Mouse (Mus musculus) G1E (cell line): ENCODE data around the gene Zfpm1. TPM values are rescaled to one million over a fixed set of nuclear protein-coding genes. Genes with fewer than 3 reads are reported as not detected.

Source experiments
- ATAC-seq: 2 replicates; pipeline ENCODE4 v1.8.0; 2016; ENCODE audit warnings: mild to moderate bottlenecking; ENCODE audit not compliant: insufficient number of reproducible peaks, poor library complexity, low FRiP score, severe bottlenecking; ENCODE audit errors: extremely low read depth
- DNase-seq: peaks from one replicate; pipeline ENCODE4 v3.0.0; 2012; ENCODE audit warnings: low spot score
- H3K27me3 ChIP-seq: 2 replicates; pipeline ENCODE4 v1.6.1; 2012; ENCODE audit warnings: mild to moderate bottlenecking, low read length, inconsistent platforms; ENCODE audit not compliant: insufficient read depth
- H3K36me3 ChIP-seq: replicated peaks from 2 replicates; pipeline ENCODE3; 2012; ENCODE audit warnings: mild to moderate bottlenecking, inconsistent platforms
- H3K4me1 ChIP-seq: 2 replicates; pipeline ENCODE4 v1.6.1; 2012; ENCODE audit warnings: low read depth, low read length, inconsistent platforms, mixed read lengths; ENCODE audit not compliant: insufficient read depth
- H3K4me3 ChIP-seq: 2 replicates; pipeline ENCODE4 v1.5.1; 2012; ENCODE audit warnings: low read depth, mild to moderate bottlenecking, inconsistent platforms, low read length, moderate library complexity, mixed read lengths
- H3K9me3 ChIP-seq: replicated peaks from 2 replicates; pipeline ENCODE4 v1.6.1; 2012; ENCODE audit warnings: inconsistent platforms
- CTCF ChIP-seq: IDR thresholded peaks from 2 replicates; pipeline ENCODE4 v1.5.1; 2012; ENCODE audit warnings: low read depth, low read length, inconsistent platforms, mixed read lengths
- GATA1 ChIP-seq: IDR thresholded peaks from 2 replicates; pipeline ENCODE4 v1.6.1; 2012; ENCODE audit warnings: borderline replicate concordance, low read length, inconsistent platforms, mixed read lengths
- GATA2 ChIP-seq: IDR thresholded peaks from 2 replicates; pipeline ENCODE4 v1.6.1; 2012; ENCODE audit warnings: low read depth, low read length, inconsistent platforms, borderline replicate concordance
- POLR2AphosphoS5 ChIP-seq: IDR thresholded peaks from 2 replicates; pipeline ENCODE4 v1.6.1; 2012; ENCODE audit warnings: low read depth, low read length, inconsistent platforms; ENCODE audit not compliant: insufficient replicate concordance
- TAL1 ChIP-seq: conservative IDR thresholded peaks from 2 replicates; pipeline ENCODE4 v1.6.1; 2012; ENCODE audit warnings: low read depth, low read length, inconsistent platforms, mixed read lengths
- polyA plus RNA-seq: library from polyadenylated mRNA; stranded (reverse); fragments of >175 nt; gene quantifications from 2 replicates; pipeline ENCODE4 v1.2.3, GENCODE M21; 2012
- total RNA-seq, 2 experiments: library from RNA; stranded (forward) in 1 of 2; stranded (reverse) in 1 of 2; fragments of 200-1000 nt in 1 of 2; fragments of >200 nt in 1 of 2; fragmentation: Nextera tagmentation in 1 of 2; gene quantifications; 2 replicates each; pipeline ENCODE4 v1.2.3; 2014 to 2017

Zfpm1 gene
- total and polyA plus RNA-seq, 3 experiments = 54.4 to 1,150 (median 292) TPM

DNA sequence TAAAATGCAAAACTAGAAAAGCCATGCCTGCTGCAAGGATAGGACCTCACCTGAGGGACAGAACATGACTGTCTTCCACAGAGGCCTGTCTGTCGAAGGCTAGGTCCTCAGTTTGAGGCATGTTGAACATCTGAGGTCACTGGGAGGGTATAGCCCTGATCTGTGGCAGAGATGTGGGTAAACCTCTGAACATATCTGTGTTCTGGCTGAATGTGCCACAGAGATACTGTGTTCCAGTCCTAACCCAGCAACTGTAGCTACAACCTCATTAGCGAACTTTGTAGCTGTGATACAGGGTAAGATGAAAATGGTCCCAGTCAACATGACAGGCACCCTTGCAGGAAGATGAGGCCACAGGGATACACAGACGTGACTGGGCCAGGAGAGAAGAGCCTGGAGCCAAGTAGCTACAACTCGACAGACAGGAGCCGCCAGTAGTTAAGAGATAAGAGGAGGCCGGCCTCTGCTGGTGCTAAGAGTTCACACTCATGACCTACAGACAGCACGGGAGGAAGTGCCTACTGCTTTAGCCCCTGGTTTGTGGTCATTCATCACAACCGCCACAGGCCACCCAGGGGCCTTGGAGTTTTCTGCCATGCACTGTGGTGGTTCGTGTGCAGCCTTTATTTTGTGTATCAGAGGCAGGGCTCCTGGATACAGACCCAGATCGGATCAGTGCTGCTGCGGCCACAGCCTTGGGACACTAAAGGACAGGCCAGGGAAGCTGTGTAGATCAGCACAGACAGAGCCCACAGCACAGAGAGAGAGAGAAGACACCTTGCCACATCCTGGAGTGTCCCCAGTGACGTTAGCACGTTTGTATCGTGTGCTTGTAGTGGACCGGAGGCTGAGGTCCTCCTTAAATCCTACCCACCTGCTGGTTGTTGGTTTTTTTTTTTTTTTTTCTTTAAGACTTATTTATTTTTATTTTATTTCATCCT is 67.7 kb downstream of the Zfpm1 start:
- ATAC-seq = peak; percentile 77
- peaks cover 68% of the 10 kb centered on the region for H3K4me1 ChIP-seq
- peaks cover 31% of the 10 kb centered on the region for H3K27me3 ChIP-seq
- no peaks in the 10 kb centered on the region for H3K9me3 ChIP-seq
- no peak for TF ChIP-seq POLR2AphosphoS5
- no peak for TF ChIP-seq GATA2
- no peak for TF ChIP-seq TAL1
- no peak for TF ChIP-seq GATA1
- TF ChIP-seq CTCF = no peak
- DNase-seq = peak; percentile 69
- peak overlapping the region; percentile 57; the same call in 1 of the 2 replicates for H3K4me3 ChIP-seq
- H3K36me3 ChIP-seq = no peaks in the 10 kb centered on the region

GRCm38 (mm10) chr8:122350309-122351089 is 68.6 kb downstream of the Zfpm1 start:
- Histone ChIP-seq H3K4me1 (peaks cover 65% of the 10 kb centered on the region), H3K4me3 (no peak overlapping the region; the same call in 1 of the 2 replicates), H3K27me3 (peaks cover 36% of the 10 kb centered on the region), H3K9me3 (no peaks in the 10 kb centered on the region), H3K36me3 (no peaks in the 10 kb centered on the region)
- no peak for TF ChIP-seq CTCF
- no peak for TF ChIP-seq TAL1
- TF ChIP-seq GATA1 = no peak
- TF ChIP-seq POLR2AphosphoS5 = no peak
- TF ChIP-seq GATA2 = no peak
- ATAC-seq (no peak), DNase-seq (no peak)

GRCm38 (mm10) chr8:122354157-122354556 is 72.2 kb downstream of the Zfpm1 start:
- Histone ChIP-seq H3K4me3 (no peak overlapping the region), H3K27me3 (peaks cover 73% of the 10 kb centered on the region), H3K9me3 (no peaks in the 10 kb centered on the region), H3K4me1 (peaks cover 47% of the 10 kb centered on the region), H3K36me3 (no peaks in the 10 kb centered on the region)
- DNase-seq (no peak), ATAC-seq (no peak)
- no peak for TF ChIP-seq CTCF
- TF ChIP-seq GATA2 = no peak
- TF ChIP-seq GATA1 = no peak
- TF ChIP-seq POLR2AphosphoS5 = no peak
- no peak for TF ChIP-seq TAL1

DNA sequence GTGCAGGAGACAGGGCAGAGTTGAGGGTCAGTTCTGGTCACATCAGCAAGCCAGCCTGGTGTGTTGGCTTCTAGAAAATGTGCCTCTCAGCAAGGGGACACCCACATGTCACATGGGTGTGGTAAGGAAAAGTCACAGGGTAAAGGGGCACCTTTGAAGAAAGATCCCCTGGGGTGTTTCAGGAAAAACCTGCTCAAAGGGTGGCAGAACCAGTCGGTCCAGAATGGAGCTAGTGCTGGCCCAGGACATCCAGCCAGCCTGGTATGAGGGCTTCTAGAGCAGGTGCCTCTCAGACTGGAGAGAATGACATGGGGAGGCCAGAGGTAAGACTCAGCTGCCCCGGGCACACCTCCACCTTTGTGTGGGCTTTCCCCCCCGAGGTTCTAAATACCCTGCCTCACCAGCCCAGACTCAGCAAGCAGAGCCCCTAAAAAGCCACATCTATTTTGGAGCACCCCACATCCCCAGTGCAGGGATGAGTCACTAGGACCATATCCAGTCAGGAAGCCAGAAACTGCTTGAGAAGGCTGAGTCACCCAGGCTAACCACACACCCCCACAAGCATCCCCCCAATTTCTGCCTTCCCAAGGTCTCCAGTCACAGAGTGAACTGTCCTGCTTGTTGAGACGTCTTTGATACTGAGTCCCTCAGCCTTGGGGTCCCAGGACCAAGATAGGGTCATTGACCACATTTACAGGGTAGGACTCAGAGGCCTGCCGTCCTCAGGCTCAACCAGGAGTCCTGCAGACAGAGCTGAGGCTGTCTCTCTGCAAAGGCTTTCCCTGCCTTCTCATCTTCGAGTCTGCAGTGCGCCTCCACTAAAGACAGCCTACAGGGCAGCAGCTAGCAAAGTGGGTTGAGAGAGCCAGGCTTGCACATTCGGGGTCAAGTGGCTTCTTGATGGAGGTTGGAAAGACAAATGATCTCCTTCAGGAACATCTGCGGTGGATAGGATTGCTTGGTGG is 74.0 kb downstream of the Zfpm1 start:
- no peaks in the 10 kb centered on the region for H3K9me3 ChIP-seq
- no peak overlapping the region for H3K4me3 ChIP-seq
- no peak for TF ChIP-seq CTCF
- no peak for TF ChIP-seq TAL1
- no peak for TF ChIP-seq GATA1
- no peak for TF ChIP-seq POLR2AphosphoS5
- no peak for TF ChIP-seq GATA2
- H3K4me1 ChIP-seq = peaks cover 29% of the 10 kb centered on the region
- ATAC-seq (no peak), DNase-seq (no peak)
- H3K27me3 ChIP-seq = peaks cover 89% of the 10 kb centered on the region
- no peaks in the 10 kb centered on the region for H3K36me3 ChIP-seq

GRCm38 (mm10) chr8:122357202-122357601 is 75.3 kb downstream of the Zfpm1 start:
- no peak for TF ChIP-seq GATA1
- no peak for TF ChIP-seq POLR2AphosphoS5
- TF ChIP-seq GATA2 = no peak
- no peak for TF ChIP-seq CTCF
- TF ChIP-seq TAL1 = no peak
- peaks cover 94% of the 10 kb centered on the region for H3K27me3 ChIP-seq

More at GRCm38 (mm10) chr8:122357202-122357601, 75.3 kb downstream of the Zfpm1 start:
- Histone ChIP-seq H3K4me3 (no peak overlapping the region), H3K4me1 (peaks cover 20% of the 10 kb centered on the region), H3K36me3 (no peaks in the 10 kb centered on the region), H3K9me3 (no peaks in the 10 kb centered on the region)
- DNase-seq (no peak), ATAC-seq (no peak)
